Mouse (Mus musculus) spleen, adult 2 months (tissue): ENCODE measurements around the gene Mycbpap. TPM values are rescaled to one million over a fixed set of nuclear protein-coding genes. Genes with fewer than 3 reads are reported as not detected.

Experiments used
- DNase-seq, 2 experiments: peaks; one replicate each; pipeline versions ENCODE4 v3.0.0 to v3.0.0-alpha.2; 2012 to 2021; ENCODE audit warnings: low spot score in 2 of 2, low read depth in 1 of 2
- H3K27ac ChIP-seq: fragments of 200-500 bp; 2 replicates; pipeline ENCODE4 v1.5.1; 2012; ENCODE audit warnings: low read length, inconsistent platforms; ENCODE audit not compliant: insufficient read depth
- H3K27me3 ChIP-seq: fragments of 200-500 bp; 2 replicates; pipeline ENCODE4 v1.6.1; 2012; ENCODE audit warnings: mild to moderate bottlenecking, moderate library complexity, low read length, inconsistent platforms; ENCODE audit not compliant: control insufficient read depth, insufficient read depth
- H3K36me3 ChIP-seq: fragments of 200-500 bp; 2 replicates; pipeline ENCODE4 v1.6.1; 2012; ENCODE audit warnings: mild to moderate bottlenecking, low read length, inconsistent platforms; ENCODE audit not compliant: control insufficient read depth, insufficient read depth
- H3K4me1 ChIP-seq: fragments of 200-500 bp; 2 replicates; pipeline ENCODE4 v1.6.1; 2011; ENCODE audit warnings: inconsistent platforms; ENCODE audit not compliant: control insufficient read depth, insufficient read depth, insufficient read length
- H3K4me3 ChIP-seq: fragments of 200-500 bp; 2 replicates; pipeline ENCODE4 v1.5.1; 2011; ENCODE audit warnings: mild to moderate bottlenecking, inconsistent platforms; ENCODE audit not compliant: insufficient read depth, insufficient read length; ENCODE audit errors: extremely low read depth
- CTCF ChIP-seq: fragments of 200-500 bp; IDR thresholded peaks from 2 replicates; pipeline ENCODE4 v1.5.1; 2011; ENCODE audit warnings: mild to moderate bottlenecking, inconsistent platforms; ENCODE audit not compliant: insufficient read depth, insufficient read length, insufficient replicate concordance; ENCODE audit errors: extremely low read depth
- POLR2A ChIP-seq: fragments of 200-500 bp; IDR thresholded peaks from 2 replicates; pipeline ENCODE4 v1.6.1; 2011; ENCODE audit warnings: low read depth, low read length, inconsistent platforms
- WGBS: fragments of 180-500 bp; shearing (Covaris S2); methylation state at CpG from one replicate; pipeline ENCODE4 v1.1.7; 2018; 5-methylcytosine and 5-hydroxymethylcytosine counted together
- polyA plus RNA-seq: library from polyadenylated mRNA; depleted of rRNA; stranded (reverse); fragments of >200 nt; gene quantifications from 2 replicates; pipeline ENCODE4 v1.2.3, GENCODE M21; 2012

Mycbpap gene
- polyA plus RNA-seq, 1 experiment = 0.06 TPM

DNA sequence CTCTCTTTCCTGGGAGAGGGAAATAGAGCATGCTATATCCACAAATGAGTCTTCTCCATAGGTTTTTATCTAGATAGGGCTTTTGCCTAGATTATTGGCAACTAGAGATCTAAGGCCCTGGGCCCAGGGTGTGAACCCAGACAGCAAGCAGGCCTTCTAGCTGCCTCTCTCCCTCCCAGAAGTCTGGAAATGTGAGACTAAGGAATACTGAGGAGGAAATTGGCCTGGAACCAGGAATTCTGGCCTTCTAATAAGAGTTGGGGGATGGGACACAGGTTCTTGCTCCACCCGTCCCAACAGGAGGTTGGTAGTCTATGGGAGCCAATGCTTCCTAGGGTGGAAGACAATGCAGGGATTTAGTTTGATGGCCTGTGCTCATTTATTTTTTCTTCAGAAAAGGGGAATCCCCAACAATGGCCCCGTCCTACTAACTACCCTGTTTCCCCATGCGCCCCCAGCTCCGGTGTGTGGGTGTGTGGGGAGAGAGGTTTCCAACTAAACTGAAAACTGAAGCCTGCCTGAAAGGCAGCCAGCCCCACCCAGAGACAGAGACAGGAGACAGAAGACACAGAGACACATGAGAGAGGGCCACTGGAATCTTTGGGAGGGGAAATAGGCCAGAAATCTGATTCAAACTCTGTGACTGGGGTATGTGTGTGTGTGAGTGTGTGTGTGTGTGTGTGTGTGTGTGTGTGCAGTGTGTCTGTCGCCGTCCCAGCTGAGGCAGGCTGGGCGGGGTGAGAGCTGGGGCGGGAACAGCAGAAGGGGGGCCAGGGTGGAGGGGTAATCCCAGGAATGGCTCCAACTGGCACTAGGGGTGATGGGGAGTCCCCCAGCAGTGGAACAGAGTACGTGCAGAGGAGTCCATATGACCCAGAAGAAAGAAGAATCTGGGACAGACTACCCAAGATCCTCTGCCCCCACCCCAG lies 52.1 kb downstream of the Mycbpap start:
- Histone ChIP-seq H3K4me1 (peaks cover 14% of the 10 kb centered on the region), H3K27me3 (peaks cover 26% of the 10 kb centered on the region), H3K27ac (no peak overlapping the region), H3K4me3 (no peak overlapping the region), H3K36me3 (no peaks in the 10 kb centered on the region)
- no peak for DNase-seq
- WGBS = 47% methylated on average over 9 of the region's 9 CpGs
- no peak for TF ChIP-seq CTCF
- TF ChIP-seq POLR2A = no peak

- 80% methylated on average over 4 of the region's 4 CpGs for WGBS
- TF ChIP-seq CTCF (no peak), POLR2A (no peak)
- no peak for DNase-seq
- peaks cover 11% of the 10 kb centered on the region for H3K4me1 ChIP-seq
- H3K4me3 ChIP-seq = no peak overlapping the region
- H3K27ac ChIP-seq = no peak overlapping the region
- no peaks in the 10 kb centered on the region for H3K36me3 ChIP-seq
- H3K27me3 ChIP-seq = peaks cover 18% of the 10 kb centered on the region
Measured at GRCm38 (mm10) chr11:94468582-94469064, 52.9 kb downstream of the Mycbpap start.

DNA sequence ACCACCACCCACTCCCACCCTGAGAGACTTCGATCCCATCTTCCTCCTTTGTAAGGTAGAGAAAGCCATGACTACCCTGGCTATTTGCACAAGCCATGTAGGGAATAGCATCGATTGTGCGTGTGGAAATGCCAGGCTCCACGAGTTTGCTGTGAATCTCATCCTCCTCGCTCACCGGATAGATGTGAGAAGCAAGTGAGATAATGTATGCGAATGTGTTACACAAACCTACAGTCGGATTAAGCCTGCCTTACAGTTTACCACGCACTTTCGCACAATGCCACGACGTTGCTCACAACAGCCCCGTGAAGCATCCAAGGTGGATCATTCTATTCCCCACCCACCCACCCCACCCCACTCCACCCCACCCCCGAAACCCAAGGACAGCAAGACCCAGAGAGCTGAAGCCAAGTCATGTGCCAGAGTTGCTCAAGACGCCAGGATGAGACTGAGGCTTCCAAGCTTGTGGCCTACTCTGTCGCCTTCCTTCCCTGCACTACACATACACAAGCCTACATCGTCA lies 55.1 kb downstream of the Mycbpap start:
- WGBS = 91% methylated on average over 17 of the region's 17 CpGs
- DNase-seq = no peak
- Histone ChIP-seq H3K27me3 (no peaks in the 10 kb centered on the region), H3K4me1 (no peaks in the 10 kb centered on the region), H3K27ac (no peak overlapping the region), H3K36me3 (no peaks in the 10 kb centered on the region), H3K4me3 (no peak overlapping the region)
- TF ChIP-seq CTCF (no peak), POLR2A (no peak)

GRCm38 (mm10) chr11:94464170-94464569 lies 57.4 kb downstream of the Mycbpap start:
- no peak for TF ChIP-seq CTCF
- Histone ChIP-seq H3K27ac (no peak overlapping the region), H3K4me3 (no peak overlapping the region), H3K27me3 (no peaks in the 10 kb centered on the region), H3K4me1 (no peaks in the 10 kb centered on the region), H3K36me3 (no peaks in the 10 kb centered on the region)
- 67% methylated on average over 2 of the region's 2 CpGs for WGBS
- DNase-seq = no peak

- H3K36me3 ChIP-seq = no peaks in the 10 kb centered on the region
- H3K27me3 ChIP-seq = no peaks in the 10 kb centered on the region
- WGBS = 92% methylated on average over 11 of the region's 11 CpGs
- no peak overlapping the region for H3K27ac ChIP-seq
- no peaks in the 10 kb centered on the region for H3K4me1 ChIP-seq
- H3K4me3 ChIP-seq = no peak overlapping the region
- TF ChIP-seq CTCF (no peak), POLR2A (no peak)
- DNase-seq = no peak
Measured at GRCm38 (mm10) chr11:94461856-94462255, 59.7 kb downstream of the Mycbpap start.

GRCm38 (mm10) chr11:94457001-94457400 lies 64.5 kb downstream of the Mycbpap start:
- Histone ChIP-seq H3K4me1 (no peaks in the 10 kb centered on the region), H3K4me3 (no peak overlapping the region), H3K27ac (no peak overlapping the region), H3K27me3 (no peaks in the 10 kb centered on the region), H3K36me3 (no peaks in the 10 kb centered on the region)
- no peak for DNase-seq
- 91% methylated on average over 15 of the region's 15 CpGs for WGBS
- TF ChIP-seq CTCF = no peak
- no peak for TF ChIP-seq POLR2A

DNA sequence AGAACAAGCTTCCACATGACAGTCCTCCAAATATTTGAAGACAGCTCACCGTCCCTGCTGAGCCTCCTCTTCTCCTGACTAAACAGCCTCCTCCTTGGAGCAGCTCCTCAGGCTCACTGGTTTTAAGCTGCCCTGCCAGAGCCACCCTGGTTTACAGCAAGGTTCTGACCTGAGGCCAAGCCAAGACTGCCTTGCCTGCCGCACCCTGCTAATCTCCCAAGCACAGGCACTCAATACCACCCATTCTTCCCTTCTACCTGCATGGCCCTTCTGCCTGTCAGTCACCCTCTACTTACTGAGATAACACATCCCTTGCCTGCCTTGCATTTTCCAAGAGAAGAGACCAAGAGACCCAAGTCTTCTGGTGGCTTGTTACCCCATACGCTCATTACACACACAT lies 65.2 kb downstream of the Mycbpap start:
- H3K4me1 ChIP-seq = no peaks in the 10 kb centered on the region
- no peaks in the 10 kb centered on the region for H3K36me3 ChIP-seq
- TF ChIP-seq POLR2A = no peak
- no peak for TF ChIP-seq CTCF
- 78% methylated on average over 3 of the region's 3 CpGs for WGBS
- no peak for DNase-seq
- no peak overlapping the region for H3K4me3 ChIP-seq
- no peaks in the 10 kb centered on the region for H3K27me3 ChIP-seq
- peak overlapping the region; percentile 22; the same call in 1 of the 2 replicates for H3K27ac ChIP-seq
